Mouse (Mus musculus) olfactory bulb, adult 2 months (tissue): Measurements from ENCODE around the gene Iars. TPM values are rescaled to one million over a fixed set of nuclear protein-coding genes. Genes with fewer than 3 reads are reported as not detected.

Source experiments
- H3K27ac ChIP-seq: fragments of 200-500 bp; 2 replicates; pipeline ENCODE4 v1.5.1; 2012; ENCODE audit warnings: low read depth, low read length; ENCODE audit not compliant: insufficient read depth
- H3K4me1 ChIP-seq: fragments of 200-500 bp; 2 replicates; pipeline ENCODE4 v1.6.1; 2012; ENCODE audit warnings: low read length; ENCODE audit not compliant: control insufficient read depth, insufficient read depth
- H3K4me3 ChIP-seq: fragments of 200-500 bp; 2 replicates; pipeline ENCODE4 v1.5.1; 2012; ENCODE audit warnings: mild to moderate bottlenecking, low read depth, low read length, moderate library complexity; ENCODE audit not compliant: insufficient read depth
- CTCF ChIP-seq: fragments of 200-500 bp; IDR thresholded peaks from 2 replicates; pipeline ENCODE4 v1.5.1; 2012; ENCODE audit warnings: low read depth, mild to moderate bottlenecking, low read length, moderate library complexity; ENCODE audit not compliant: insufficient read depth
- POLR2A ChIP-seq: fragments of 200-500 bp; IDR thresholded peaks from 2 replicates; pipeline ENCODE4 v1.6.1; 2012; ENCODE audit warnings: mild to moderate bottlenecking, low read depth, low read length, moderate library complexity; ENCODE audit not compliant: insufficient read depth
- WGBS: fragments of 180-500 bp; shearing (Covaris S2); methylation state at CpG from one replicate; pipeline ENCODE4 v1.1.7; 2018; 5-methylcytosine and 5-hydroxymethylcytosine counted together
- polyA plus RNA-seq: library from polyadenylated mRNA; stranded (reverse); fragments of >200 nt; gene quantifications from 2 replicates; pipeline ENCODE4 v1.2.4, GENCODE M21; 2012; ENCODE audit warnings: low replicate concordance; ENCODE audit not compliant: missing spikeins, insufficient read depth, insufficient read length

The Iars gene
- polyA plus RNA-seq, 1 experiment = not detected

GRCm38 (mm10) chr13:49652481-49653179, 29.3 kb upstream of the Iars start, which contains the start of the genes Cenpp and Nol8:
Gene Cenpp (minus strand): TSS chr13:49652785.
Gene Nol8 (plus strand): TSS chr13:49653078.
- H3K4me3 ChIP-seq = peak within 1 kb of the TSS; percentile 77
- TF ChIP-seq CTCF (no peak), POLR2A (no peak)
- no peak within 1 kb of the TSS for H3K27ac ChIP-seq
- under 1% methylated on average over 68 of the region's 68 CpGs for WGBS
- H3K4me1 ChIP-seq = no peaks in the 10 kb centered on the region

GRCm38 (mm10) chr13:49653180-49653541, 28.7 kb upstream of the Iars start:
- no peaks in the 10 kb centered on the region for H3K4me1 ChIP-seq
- TF ChIP-seq POLR2A = no peak
- TF ChIP-seq CTCF = no peak
- H3K27ac ChIP-seq = no peak overlapping the region
- WGBS = under 1% methylated on average over 16 of the region's 16 CpGs
- H3K4me3 ChIP-seq = peak overlapping the region; percentile 62

- no peak for TF ChIP-seq CTCF
- TF ChIP-seq POLR2A = no peak
- H3K4me3 ChIP-seq = no peak overlapping the region
- H3K27ac ChIP-seq = no peak overlapping the region
- 93% methylated on average over 2 of the region's 2 CpGs for WGBS
- no peaks in the 10 kb centered on the region for H3K4me1 ChIP-seq
These were observed 4.1 kb upstream of the Iars start for GRCm38 (mm10) chr13:49677793-49678192.

GRCm38 (mm10) chr13:49682233-49682846, 440 bp downstream of the Iars start:
- WGBS = under 1% methylated on average over 20 of the region's 20 CpGs
- H3K4me3 ChIP-seq = peak overlapping the region; percentile 92
- TF ChIP-seq CTCF (no peak), POLR2A (no peak)
- 0 out of 2 replicates have a peak overlapping the region, but pooled peaks have one; percentile 34 for H3K27ac ChIP-seq
- H3K4me1 ChIP-seq = no peaks in the 10 kb centered on the region

- Histone ChIP-seq H3K4me3 (no peak overlapping the region), H3K4me1 (no peaks in the 10 kb centered on the region), H3K27ac (no peak overlapping the region)
- TF ChIP-seq CTCF (no peak), POLR2A (no peak)
- WGBS = 42% methylated on average over 4 of the region's 4 CpGs
These were observed 2.4 kb downstream of the Iars start for GRCm38 (mm10) chr13:49684266-49684665.

DNA sequence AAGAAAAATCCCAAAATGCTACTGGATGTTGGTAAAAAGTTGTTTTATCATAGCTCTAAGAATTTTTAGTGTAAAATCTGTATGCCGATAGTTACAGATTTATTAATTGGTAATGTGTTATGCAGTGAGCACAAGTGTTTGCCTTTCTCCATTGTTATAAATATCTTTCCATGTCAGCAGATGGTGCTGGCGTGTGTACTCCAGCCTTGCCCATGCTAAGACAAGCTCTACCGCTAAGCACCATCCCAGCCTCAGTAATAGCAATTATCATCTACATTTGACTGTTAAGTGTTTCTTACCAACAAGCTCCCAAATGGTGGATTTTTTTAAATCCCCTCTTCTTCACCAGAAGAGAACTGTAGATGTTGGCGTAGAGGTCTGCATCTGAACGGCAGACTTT, 9.2 kb downstream of the Iars start:
- whole genome bisulfite sequencing = 93% methylated on average over 5 of the region's 5 CpGs
- TF ChIP-seq CTCF (no peak), POLR2A (no peak)

GRCm38 (mm10) chr13:49703216-49703779, 21.4 kb downstream of the Iars start:
- no peak overlapping the region for H3K27ac ChIP-seq
- no peak overlapping the region for H3K4me3 ChIP-seq
- peaks cover 3% of the 10 kb centered on the region; the same call in 1 of the 2 replicates for H3K4me1 ChIP-seq
- WGBS = 67% methylated on average over 11 of the region's 11 CpGs
- no peak for TF ChIP-seq CTCF
- no peak for TF ChIP-seq POLR2A

More for the DNA sequence above, 9.2 kb downstream of the Iars start:
- no peak overlapping the region for H3K4me3 ChIP-seq
- no peaks in the 10 kb centered on the region for H3K4me1 ChIP-seq
- no peak overlapping the region for H3K27ac ChIP-seq

- no peak overlapping the region for H3K27ac ChIP-seq
- TF ChIP-seq CTCF (no peak), POLR2A (no peak)
- 41% methylated on average over 3 of the region's 3 CpGs for WGBS
- H3K4me3 ChIP-seq = no peak overlapping the region
- H3K4me1 ChIP-seq = peaks cover 3% of the 10 kb centered on the region; the same call in 1 of the 2 replicates
These were observed 24.3 kb downstream of the Iars start for GRCm38 (mm10) chr13:49706032-49706690.

GRCm38 (mm10) chr13:49708311-49708710, 26.4 kb downstream of the Iars start:
- Histone ChIP-seq H3K4me3 (no peak overlapping the region), H3K4me1 (no peaks in the 10 kb centered on the region), H3K27ac (no peak overlapping the region)
- TF ChIP-seq POLR2A = no peak
- no peak for TF ChIP-seq CTCF
- 93% methylated on average over 8 of the region's 8 CpGs for WGBS
